Mouse (Mus musculus) testis, adult 2 months (tissue): ENCODE results near the gene Lhx9.

Source experiments
- CTCF ChIP-seq: fragments of 200-500 bp; IDR thresholded peaks from 2 replicates; pipeline ENCODE4 v1.5.1; 2012; ENCODE audit warnings: low read depth, mild to moderate bottlenecking, inconsistent platforms, low read length, moderate library complexity; ENCODE audit not compliant: control insufficient read depth, insufficient read depth, insufficient replicate concordance
- POLR2A ChIP-seq: fragments of 200-500 bp; IDR thresholded peaks from 2 replicates; pipeline ENCODE4 v1.6.1; 2012; ENCODE audit warnings: low read depth, mild to moderate bottlenecking, inconsistent platforms, low read length, moderate library complexity; ENCODE audit not compliant: control insufficient read depth

DNA sequence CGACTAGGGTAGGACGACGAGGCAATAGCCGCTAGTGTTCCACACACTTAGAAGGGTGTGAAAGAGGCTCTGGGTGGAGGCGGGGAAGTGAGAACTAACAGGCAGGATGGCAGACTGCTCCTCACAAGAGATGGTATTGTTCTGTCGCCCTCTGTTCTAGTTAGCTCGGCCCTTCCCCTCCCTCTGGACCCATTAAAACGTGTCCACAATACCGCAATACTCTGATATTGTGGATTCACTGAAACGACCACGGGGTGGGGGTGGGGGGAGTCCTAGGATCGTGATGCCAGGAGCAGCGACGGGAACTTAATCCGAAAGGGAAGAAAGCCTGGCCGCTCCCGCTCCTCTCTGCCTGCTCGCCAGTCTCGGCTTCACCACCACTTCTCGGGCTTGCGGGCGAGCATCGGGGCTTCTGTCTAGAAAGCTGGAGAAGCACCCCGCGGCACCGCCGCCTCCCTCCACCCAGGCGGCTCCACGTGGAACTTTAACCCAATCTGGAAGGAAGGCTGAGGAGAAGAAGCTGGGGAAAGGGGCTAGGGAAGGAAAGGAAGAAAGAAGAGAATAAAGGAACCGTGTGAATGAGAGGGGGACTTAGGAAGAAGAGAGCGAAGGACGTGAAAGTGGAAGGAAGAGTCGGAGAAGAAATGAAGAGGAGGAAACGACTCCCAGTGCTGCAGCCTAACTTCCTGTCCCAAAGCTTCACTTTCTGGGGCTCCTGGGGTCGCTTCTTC lies 4.9 kb downstream of the Lhx9 start:
- TF ChIP-seq CTCF (no peak), POLR2A (no peak)
